Mouse (Mus musculus): ENCODE results near the gene Inf2.

Gene Inf2

GRCm38 (mm10) chr12:112588426-112589256 is at the start of gene Inf2:
Inf2 (plus strand) TSS chr12:112588784.
- DNase-seq (ENCODE audit: low spot score), result peak; percentile 81

DNA sequence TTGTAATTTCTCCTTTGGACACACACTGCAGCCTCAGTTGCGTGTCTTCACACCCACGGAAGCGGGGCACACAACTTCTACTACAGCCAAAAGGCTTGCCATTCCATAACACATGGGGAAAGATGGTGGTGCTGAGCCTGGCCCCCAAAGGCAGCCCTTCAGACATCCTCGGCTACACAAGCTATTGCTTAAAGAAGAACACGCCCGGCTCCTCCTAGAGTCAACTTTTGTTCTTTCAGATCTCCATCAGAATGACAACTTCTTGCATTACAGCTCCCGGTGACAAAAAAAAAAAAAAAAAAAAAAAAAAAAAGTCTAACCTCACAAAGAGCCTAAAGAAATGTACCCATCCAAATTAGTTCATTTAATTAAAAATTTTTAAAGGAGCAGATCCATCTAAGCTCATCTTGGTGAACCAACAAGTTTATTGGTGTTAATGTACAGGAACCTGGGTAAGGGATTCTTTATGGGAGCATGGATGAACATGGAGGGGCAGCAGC is 49.1 kb upstream of the Inf2 start:
- no peak for DNase-seq (ENCODE audit: low spot score)

GRCm38 (mm10) chr12:112540321-112540720 is 48.3 kb upstream of the Inf2 start:
- no peak for DNase-seq (ENCODE audit: low spot score)

- no peak for DNase-seq (ENCODE audit: low spot score)
Observed at GRCm38 (mm10) chr12:112541483-112542091, 47.0 kb upstream of the Inf2 start.

GRCm38 (mm10) chr12:112542257-112542919 is 46.2 kb upstream of the Inf2 start:
- DNase-seq (ENCODE audit: low spot score), result no peak

DNA sequence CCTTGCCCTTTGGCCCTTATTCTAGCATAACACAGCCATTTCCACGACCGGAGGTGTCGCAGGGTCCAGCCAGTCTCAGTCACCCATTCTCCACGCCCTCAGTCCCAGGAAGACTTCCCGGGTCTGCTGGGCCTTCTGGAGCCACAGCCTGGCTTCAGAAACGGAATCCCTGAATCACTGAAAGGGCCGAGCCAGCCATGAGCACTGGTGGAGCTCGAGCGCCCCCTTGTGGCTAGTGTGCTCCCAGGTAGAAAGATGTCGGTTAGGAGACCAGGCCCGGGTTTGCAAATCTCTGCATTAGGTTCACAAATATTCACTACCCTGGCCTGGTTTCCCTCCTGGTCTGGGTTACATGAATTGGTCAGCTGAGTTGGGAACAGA is 45.7 kb upstream of the Inf2 start:
- peak; percentile 93 for DNase-seq (ENCODE audit: low spot score)

DNA sequence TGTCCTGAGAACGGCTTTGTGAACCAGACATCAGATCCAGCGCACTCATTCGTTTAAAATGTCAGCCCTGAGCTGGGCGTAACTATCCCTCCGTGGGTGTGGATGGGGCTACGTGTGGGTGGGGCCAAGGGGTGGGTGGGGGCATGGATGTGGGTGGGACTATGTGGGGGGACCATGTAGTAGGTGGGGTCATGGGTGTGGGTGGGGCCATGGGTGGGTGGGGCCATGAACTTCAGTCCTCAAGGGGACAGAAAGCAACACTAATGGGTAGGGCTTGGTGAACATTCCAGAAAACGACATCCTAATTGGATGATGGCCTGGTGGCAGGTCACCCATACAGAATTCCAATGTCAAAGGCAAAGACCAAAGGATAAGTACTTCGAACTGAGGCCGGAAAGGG is 44.6 kb upstream of the Inf2 start:
- no peak for DNase-seq (ENCODE audit: low spot score)

- DNase-seq (ENCODE audit: low spot score), result no peak
Observed at GRCm38 (mm10) chr12:112544946-112545701, 43.5 kb upstream of the Inf2 start.

DNA sequence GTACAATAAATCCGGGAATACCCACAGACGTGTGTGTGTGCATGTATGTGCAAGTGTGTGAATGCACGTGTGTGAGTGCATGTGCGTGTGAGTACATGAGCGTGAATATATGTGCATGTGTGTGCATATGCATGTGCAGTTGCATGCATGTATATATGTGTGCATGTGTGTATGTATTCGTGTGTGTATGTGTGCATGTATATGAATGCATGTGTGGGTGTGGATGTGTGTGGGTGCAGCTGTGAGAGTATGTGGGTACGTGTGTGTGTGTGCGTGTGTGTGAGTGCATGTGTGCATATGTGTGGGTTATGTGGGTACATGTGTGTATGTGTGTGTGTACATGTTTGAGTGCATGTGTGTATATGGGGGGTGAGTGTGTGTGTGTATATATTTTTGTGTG is 42.5 kb upstream of the Inf2 start:
- no peak for DNase-seq (ENCODE audit: low spot score)

- DNase-seq (ENCODE audit: low spot score), result no peak
Observed at GRCm38 (mm10) chr12:112549287-112549686, 39.3 kb upstream of the Inf2 start.

GRCm38 (mm10) chr12:112551861-112552375 is 36.7 kb upstream of the Inf2 start:
- DNase-seq (ENCODE audit: low spot score), result peak; percentile 85

DNA sequence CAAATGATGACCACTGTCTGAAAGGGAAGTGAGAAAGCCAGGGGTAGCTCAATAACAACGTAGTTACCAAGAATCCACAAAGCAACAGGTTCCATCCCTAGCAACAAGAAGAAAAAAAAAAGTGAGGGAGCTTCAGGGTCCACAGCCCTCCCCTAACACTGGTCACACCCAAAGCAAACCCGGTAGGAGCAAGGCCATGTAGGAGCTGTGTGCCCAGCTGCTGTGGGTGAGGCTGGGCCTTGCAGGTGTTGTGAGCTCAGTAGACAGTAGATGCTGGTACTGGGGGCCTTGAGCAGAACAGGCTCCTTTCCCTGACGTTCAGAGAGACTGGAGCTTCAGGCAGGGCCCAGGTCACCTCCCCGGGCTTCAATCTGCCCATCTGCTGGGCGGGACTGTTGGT is 36.1 kb upstream of the Inf2 start:
- DNase-seq (ENCODE audit: low spot score), result no peak

DNA sequence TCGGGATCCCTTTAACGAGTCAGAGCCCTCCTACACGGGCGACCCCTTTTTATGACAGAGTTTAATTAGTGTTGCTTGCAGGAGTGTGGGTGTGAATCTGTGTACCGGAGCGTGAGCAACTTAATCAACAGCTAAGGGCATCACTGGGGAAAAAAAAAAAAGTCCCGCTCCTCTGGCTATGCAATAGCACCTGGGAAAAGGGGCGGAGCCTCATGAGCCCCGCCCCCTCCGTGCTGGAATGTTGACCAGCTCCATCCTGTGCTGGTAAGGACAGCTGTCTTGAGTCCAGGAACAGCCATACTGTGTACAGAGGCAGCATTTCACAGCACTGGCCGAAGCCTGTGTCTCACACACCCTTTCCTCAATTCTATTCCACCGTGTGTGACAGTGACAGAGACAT is 33.7 kb upstream of the Inf2 start:
- no peak for DNase-seq (ENCODE audit: low spot score)

- no peak for DNase-seq (ENCODE audit: low spot score)
Observed at GRCm38 (mm10) chr12:112556531-112557060, 32.0 kb upstream of the Inf2 start.

GRCm38 (mm10) chr12:112557219-112557618 is 31.4 kb upstream of the Inf2 start:
- DNase-seq (ENCODE audit: low spot score), result no peak

- no peak for DNase-seq (ENCODE audit: low spot score)
Observed at GRCm38 (mm10) chr12:112559231-112559630, 29.4 kb upstream of the Inf2 start.

DNA sequence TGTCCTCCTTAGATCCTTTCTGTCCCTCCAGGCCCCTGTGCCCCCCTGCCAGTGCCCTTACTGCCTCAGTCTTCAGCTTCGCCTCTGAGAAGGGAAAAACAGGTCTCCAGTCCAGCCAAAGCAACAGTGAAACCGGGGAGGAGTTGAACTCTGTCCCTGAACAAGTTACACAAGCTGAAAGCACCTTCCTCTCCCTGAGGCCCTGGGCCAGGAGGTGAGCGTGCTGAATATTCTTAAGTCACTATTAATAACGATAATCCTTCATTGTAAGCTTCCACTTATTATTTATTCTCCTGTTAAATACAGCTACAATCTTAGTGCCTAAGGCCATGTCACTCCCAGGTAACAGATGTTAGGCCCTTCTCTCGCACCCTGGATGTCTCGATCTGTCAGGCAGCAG is 28.9 kb upstream of the Inf2 start:
- no peak for DNase-seq (ENCODE audit: low spot score)

DNA sequence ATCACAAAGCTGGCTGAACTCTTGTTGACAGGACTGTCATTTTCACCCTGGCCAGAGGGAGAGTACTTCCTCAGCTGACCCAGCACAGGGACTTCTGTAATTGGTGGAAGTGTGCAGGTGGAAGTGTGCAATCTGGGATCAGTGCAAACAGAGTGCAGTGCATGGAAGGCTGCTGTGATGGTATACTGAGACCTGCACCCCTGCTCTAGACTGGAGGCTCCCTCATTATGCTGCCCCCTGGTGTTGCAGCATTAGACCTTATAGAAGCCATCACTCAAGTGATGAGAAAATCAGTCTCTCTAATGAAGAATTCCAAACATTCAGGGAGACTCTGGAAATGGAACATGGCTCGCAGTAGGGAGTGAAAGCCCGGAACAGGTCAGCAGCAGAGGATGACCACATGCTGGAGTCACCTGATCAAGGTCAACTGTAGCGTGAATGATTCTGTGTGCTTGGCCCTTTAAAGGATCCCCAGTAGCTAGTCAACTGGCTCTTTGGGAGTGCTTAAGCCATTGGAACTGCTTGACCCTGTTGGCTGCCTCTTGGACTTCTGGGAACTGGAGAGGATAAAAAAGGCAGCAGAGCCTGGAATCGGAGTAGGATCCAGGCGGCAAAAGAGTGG is 28.3 kb upstream of the Inf2 start:
- DNase-seq (ENCODE audit: low spot score), result no peak

DNA sequence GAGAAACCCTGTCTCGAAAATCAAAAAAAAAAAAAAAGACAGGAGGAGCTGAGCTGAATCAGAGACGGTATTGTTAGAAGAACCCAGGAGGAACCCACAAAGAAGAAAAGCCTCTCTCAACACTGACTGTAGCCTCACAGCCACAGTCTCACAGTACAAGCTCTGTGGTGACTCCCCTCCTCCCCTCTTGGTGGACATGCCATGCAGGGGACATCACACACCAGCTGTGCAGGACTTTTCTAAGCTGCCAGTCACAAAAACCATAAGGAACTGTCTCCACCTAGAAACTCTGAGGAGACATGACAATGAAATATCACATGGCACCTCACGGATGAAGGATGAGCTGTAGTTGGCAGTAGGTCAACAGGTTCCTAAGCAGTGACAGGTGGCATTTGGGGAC is 27.4 kb upstream of the Inf2 start:
- no peak for DNase-seq (ENCODE audit: low spot score)

DNA sequence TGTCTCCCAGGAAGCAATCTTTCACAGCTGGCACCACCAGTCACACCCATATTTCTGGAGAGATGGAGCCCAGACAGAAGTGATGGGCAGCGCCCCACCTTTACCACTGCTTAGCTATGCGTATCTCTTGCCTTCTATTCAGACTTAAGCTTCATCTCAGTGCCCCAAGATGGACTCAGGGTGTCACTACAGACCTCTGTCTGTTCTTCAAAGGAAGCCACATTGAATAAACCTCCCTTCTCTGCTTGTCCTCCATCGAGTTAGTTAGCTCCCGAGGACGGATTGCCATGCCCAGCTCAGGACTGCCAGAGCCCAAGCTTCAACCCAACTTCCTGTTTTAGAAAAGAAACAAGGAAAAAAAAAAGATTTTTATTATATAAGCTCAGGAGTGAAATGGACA is 26.1 kb upstream of the Inf2 start:
- DNase-seq (ENCODE audit: low spot score), result no peak

GRCm38 (mm10) chr12:112563011-112563410 is 25.6 kb upstream of the Inf2 start:
- no peak for DNase-seq (ENCODE audit: low spot score)

Measured in urinary bladder, postnatal 25 days (tissue).